Mouse (Mus musculus) forebrain, embryonic 13.5 days (tissue): ENCODE data around the gene Slc35b2. TPM values are rescaled to one million over a fixed set of nuclear protein-coding genes. Genes with fewer than 3 reads are reported as not detected.

Experiments
- ATAC-seq: fragments of 200-750 bp; cut with Nextera tagmentation; 2 replicates; pipeline ENCODE4 v1.8.0; 2017
- H3K27ac ChIP-seq: fragments of 300-500 bp; sonication (generic); 2 replicates; pipeline ENCODE4 v1.5.1; 2015; ENCODE audit warnings: inconsistent platforms, mild to moderate bottlenecking, moderate library complexity
- H3K27me3 ChIP-seq: fragments of 300-500 bp; sonication (generic); 2 replicates; pipeline ENCODE4 v1.6.1; 2015; ENCODE audit warnings: mild to moderate bottlenecking, inconsistent platforms
- H3K36me3 ChIP-seq: fragments of 300-500 bp; sonication (generic); 2 replicates; pipeline ENCODE4 v1.6.1; 2015; ENCODE audit warnings: mild to moderate bottlenecking, inconsistent platforms; ENCODE audit not compliant: poor library complexity, severe bottlenecking
- H3K4me1 ChIP-seq: fragments of 300-500 bp; sonication (generic); 2 replicates; pipeline ENCODE4 v1.6.1; 2015; ENCODE audit warnings: inconsistent platforms
- H3K4me2 ChIP-seq: fragments of 300-500 bp; sonication (generic); 2 replicates; pipeline ENCODE4 v1.6.1; 2015; ENCODE audit warnings: inconsistent platforms, mild to moderate bottlenecking, moderate library complexity
- H3K4me3 ChIP-seq: fragments of 300-500 bp; sonication (generic); 2 replicates; pipeline ENCODE4 v1.5.1; 2015; ENCODE audit warnings: mild to moderate bottlenecking, inconsistent platforms
- H3K9ac ChIP-seq: fragments of 300-500 bp; sonication (generic); 2 replicates; pipeline ENCODE4 v1.6.1; 2015; ENCODE audit warnings: mild to moderate bottlenecking, inconsistent platforms
- H3K9me3 ChIP-seq: fragments of 300-500 bp; sonication (generic); replicated peaks from 2 replicates; pipeline ENCODE4 v1.6.1; 2016; ENCODE audit warnings: inconsistent platforms
- WGBS: fragments of 180-500 bp; shearing (Covaris S2); methylation state at CpG from one replicate; pipeline ENCODE4 v1.1.7; 2015; 5-methylcytosine and 5-hydroxymethylcytosine counted together
- polyA plus RNA-seq: library from polyadenylated mRNA; unstranded; fragments of >200 nt; fragmentation: Nextera tagmentation; extraction: Ambion mirVana; gene quantifications from 2 replicates; pipeline ENCODE4 v1.2.1, GENCODE M21; 2015

The Slc35b2 gene
- polyA plus RNA-seq, 1 experiment from 2014 or later = 89.1 TPM

- peak; percentile 89 for ATAC-seq
- peak overlapping the region; percentile 66 for H3K27ac ChIP-seq
Measured at GRCm38 (mm10) chr17:45530346-45530782, 33.3 kb upstream of the Slc35b2 start.

GRCm38 (mm10) chr17:45532896-45533295 lies 30.8 kb upstream of the Slc35b2 start:
- no peak for ATAC-seq
- WGBS = 60% methylated on average over 15 of the region's 15 CpGs

More at GRCm38 (mm10) chr17:45530346-45530782, 33.3 kb upstream of the Slc35b2 start:
- Histone ChIP-seq H3K9me3 (no peaks in the 10 kb centered on the region), H3K9ac (no peak overlapping the region), H3K4me2 (no peak overlapping the region), H3K27me3 (peaks cover 50% of the 10 kb centered on the region), H3K4me3 (no peak overlapping the region), H3K4me1 (peaks cover 5% of the 10 kb centered on the region; the same call in 1 of the 2 replicates), H3K36me3 (no peaks in the 10 kb centered on the region)
- WGBS = 61% methylated on average over 13 of the region's 13 CpGs

GRCm38 (mm10) chr17:45536264-45536663 lies 27.4 kb upstream of the Slc35b2 start:
- Histone ChIP-seq H3K4me3 (no peak overlapping the region), H3K27ac (no peak overlapping the region)

More at GRCm38 (mm10) chr17:45532896-45533295, 30.8 kb upstream of the Slc35b2 start:
- H3K4me3 ChIP-seq = no peak overlapping the region
- H3K9ac ChIP-seq = no peak overlapping the region
- H3K27ac ChIP-seq = no peak overlapping the region
- peaks cover 57% of the 10 kb centered on the region for H3K27me3 ChIP-seq
- H3K36me3 ChIP-seq = no peaks in the 10 kb centered on the region
- H3K4me1 ChIP-seq = peaks cover 5% of the 10 kb centered on the region; the same call in 1 of the 2 replicates
- H3K9me3 ChIP-seq = no peaks in the 10 kb centered on the region
- no peak overlapping the region for H3K4me2 ChIP-seq

GRCm38 (mm10) chr17:45538394-45538793 lies 25.3 kb upstream of the Slc35b2 start:
- WGBS = 66% methylated on average over 4 of the region's 4 CpGs
- H3K36me3 ChIP-seq = no peaks in the 10 kb centered on the region
- no peak overlapping the region for H3K27ac ChIP-seq
- peaks cover 56% of the 10 kb centered on the region for H3K27me3 ChIP-seq
- ATAC-seq = no peak
- no peaks in the 10 kb centered on the region for H3K9me3 ChIP-seq
- H3K4me1 ChIP-seq = peaks cover 7% of the 10 kb centered on the region; the same call in 1 of the 2 replicates
- no peak overlapping the region for H3K4me2 ChIP-seq
- H3K9ac ChIP-seq = no peak overlapping the region
- no peak overlapping the region for H3K4me3 ChIP-seq

More at GRCm38 (mm10) chr17:45536264-45536663, 27.4 kb upstream of the Slc35b2 start:
- no peak for ATAC-seq
- peaks cover 53% of the 10 kb centered on the region for H3K27me3 ChIP-seq
- H3K36me3 ChIP-seq = no peaks in the 10 kb centered on the region
- no peaks in the 10 kb centered on the region for H3K9me3 ChIP-seq
- H3K9ac ChIP-seq = no peak overlapping the region
- H3K4me1 ChIP-seq = no peaks in the 10 kb centered on the region
- 11% methylated on average over 5 of the region's 5 CpGs for WGBS
- no peak overlapping the region for H3K4me2 ChIP-seq

DNA sequence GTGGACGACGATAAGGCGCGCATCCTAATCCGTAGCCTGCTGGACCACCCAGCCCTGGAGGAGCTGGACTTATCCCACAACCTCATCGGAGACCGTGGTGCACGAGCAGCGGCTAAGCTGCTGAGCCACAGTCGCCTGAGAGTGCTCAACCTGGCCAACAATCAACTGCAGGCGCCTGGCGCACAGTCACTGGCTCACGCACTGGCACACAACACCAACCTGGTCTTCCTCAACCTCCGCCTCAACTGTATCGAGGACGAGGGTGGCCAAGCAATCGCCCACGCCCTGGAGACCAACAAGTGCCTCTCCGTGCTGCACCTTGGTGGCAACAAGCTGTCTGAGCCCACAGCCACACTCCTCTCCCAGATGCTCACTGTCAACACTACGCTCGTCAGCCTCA lies 24.0 kb upstream of the Slc35b2 start:
- peaks cover 59% of the 10 kb centered on the region for H3K27me3 ChIP-seq
- 82% methylated on average over 21 of the region's 21 CpGs for WGBS
- ATAC-seq = no peak
- no peak overlapping the region for H3K27ac ChIP-seq
- H3K36me3 ChIP-seq = peaks cover 4% of the 10 kb centered on the region
- peaks cover 20% of the 10 kb centered on the region for H3K4me1 ChIP-seq
- no peak overlapping the region for H3K9ac ChIP-seq
- H3K4me3 ChIP-seq = no peak overlapping the region
- H3K4me2 ChIP-seq = no peak overlapping the region
- H3K9me3 ChIP-seq = no peaks in the 10 kb centered on the region

DNA sequence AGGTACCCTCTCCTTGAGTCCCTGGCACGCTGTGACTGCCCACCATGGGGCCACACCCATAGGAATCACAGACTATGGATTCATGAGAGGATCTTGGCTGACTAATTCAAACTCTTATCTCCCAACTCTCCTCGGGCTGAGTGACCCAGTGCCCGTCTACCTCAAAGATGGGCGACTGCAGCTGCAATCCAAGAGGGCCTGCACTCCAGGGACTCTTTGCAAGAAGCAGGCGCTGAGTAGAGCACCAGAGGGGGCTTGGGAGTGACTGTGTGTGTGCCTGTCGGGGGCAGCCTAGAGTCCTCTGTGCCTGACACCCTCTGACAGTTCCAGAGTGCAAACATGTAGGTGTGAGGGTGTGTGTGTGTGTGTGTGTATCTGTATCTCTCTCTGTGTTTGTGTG lies 21.5 kb upstream of the Slc35b2 start:
- peaks cover 34% of the 10 kb centered on the region for H3K4me1 ChIP-seq
- ATAC-seq = no peak
- no peaks in the 10 kb centered on the region for H3K9me3 ChIP-seq
- peaks cover 27% of the 10 kb centered on the region for H3K36me3 ChIP-seq
- WGBS = 35% methylated on average over 6 of the region's 6 CpGs
- no peak overlapping the region for H3K4me2 ChIP-seq
- peaks cover 60% of the 10 kb centered on the region for H3K27me3 ChIP-seq
- H3K9ac ChIP-seq = no peak overlapping the region
- H3K4me3 ChIP-seq = no peak overlapping the region
- H3K27ac ChIP-seq = no peak overlapping the region

DNA sequence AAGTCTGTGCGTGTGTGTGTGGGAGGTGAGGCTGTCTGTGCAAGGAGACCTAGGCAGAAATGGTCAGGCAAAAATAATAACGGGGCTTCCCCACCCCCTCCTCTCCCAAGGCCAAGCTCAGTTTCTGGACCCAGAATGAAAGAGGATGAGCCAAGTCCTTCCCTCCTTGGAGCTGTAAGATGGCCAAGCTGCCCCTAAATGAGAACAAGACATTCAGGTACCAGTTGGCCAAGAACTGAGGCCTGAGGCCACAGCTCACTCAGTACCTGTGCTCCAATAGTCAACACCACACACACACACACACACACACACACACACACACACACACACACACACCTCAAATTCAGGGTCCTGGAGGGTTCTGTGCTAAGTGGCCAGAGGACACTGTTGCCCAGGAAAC lies 21.0 kb upstream of the Slc35b2 start:
- no peak overlapping the region for H3K4me2 ChIP-seq
- peaks cover 65% of the 10 kb centered on the region for H3K27me3 ChIP-seq
- H3K9me3 ChIP-seq = no peaks in the 10 kb centered on the region
- no peak overlapping the region for H3K9ac ChIP-seq
- H3K4me3 ChIP-seq = no peak overlapping the region
- no peak overlapping the region for H3K27ac ChIP-seq
- H3K36me3 ChIP-seq = peaks cover 27% of the 10 kb centered on the region
- no peak for ATAC-seq
- peaks cover 39% of the 10 kb centered on the region for H3K4me1 ChIP-seq
- WGBS = 79% methylated on average over 2 of the region's 2 CpGs

GRCm38 (mm10) chr17:45543115-45543514 lies 20.6 kb upstream of the Slc35b2 start:
- Histone ChIP-seq H3K36me3 (peaks cover 27% of the 10 kb centered on the region), H3K4me1 (peaks cover 43% of the 10 kb centered on the region), H3K9me3 (no peaks in the 10 kb centered on the region), H3K4me2 (no peak overlapping the region), H3K9ac (no peak overlapping the region), H3K4me3 (no peak overlapping the region), H3K27me3 (peaks cover 70% of the 10 kb centered on the region), H3K27ac (no peak overlapping the region)
- ATAC-seq = no peak; the same call in 1 of the 2 replicates
- 10% methylated on average over 1 of the region's 1 CpGs for WGBS

DNA sequence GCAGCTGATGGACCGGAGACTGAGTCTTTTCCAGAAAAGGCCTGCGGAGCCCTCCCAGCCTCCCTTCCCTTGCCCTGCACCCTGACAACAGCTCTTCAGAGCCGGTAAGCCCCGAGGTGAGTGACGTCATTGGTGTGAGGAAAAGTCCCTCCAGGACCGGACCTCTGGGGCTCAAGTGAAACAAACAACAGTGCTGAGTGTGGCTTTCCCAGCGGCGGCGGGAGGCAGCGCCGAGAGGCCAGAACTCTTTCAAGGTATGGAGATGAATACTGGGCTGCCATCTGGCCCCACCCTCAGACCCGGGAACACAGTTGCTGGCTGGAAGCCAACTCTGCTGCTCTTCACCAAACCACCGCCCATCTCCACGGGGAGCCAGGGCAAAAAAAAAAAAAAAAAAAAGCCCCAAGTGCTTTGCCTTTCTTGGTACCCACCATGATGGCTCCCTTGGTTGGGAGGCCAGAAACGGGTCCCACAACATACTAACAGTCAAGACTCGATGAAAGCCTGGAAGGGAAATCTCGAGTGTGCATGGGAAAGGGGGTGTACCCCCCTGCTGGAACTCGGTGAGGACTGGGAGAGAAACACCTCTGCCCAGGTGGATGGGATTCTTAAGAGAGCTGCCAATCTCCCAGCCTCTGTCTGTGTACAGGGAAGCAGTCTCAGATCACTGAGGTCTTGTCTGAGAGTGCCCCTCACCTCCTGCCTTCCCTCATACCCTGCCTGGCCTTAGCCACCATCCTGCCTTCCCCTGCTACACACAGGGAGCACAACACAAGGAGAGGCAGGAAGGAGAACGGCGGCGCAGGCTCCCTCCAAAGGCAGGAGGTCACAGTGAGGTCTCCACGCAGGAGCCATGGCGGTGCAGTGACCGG lies 19.4 kb upstream of the Slc35b2 start:
- H3K9ac ChIP-seq = peak overlapping the region; percentile 34
- WGBS = 4% methylated on average over 24 of the region's 24 CpGs

GRCm38 (mm10) chr17:45544873-45545277 lies 18.8 kb upstream of the Slc35b2 start:
- Histone ChIP-seq H3K36me3 (peaks cover 27% of the 10 kb centered on the region), H3K9ac (peak overlapping the region; percentile 34), H3K9me3 (no peaks in the 10 kb centered on the region), H3K27me3 (peaks cover 67% of the 10 kb centered on the region), H3K4me1 (peaks cover 53% of the 10 kb centered on the region), H3K27ac (no peak overlapping the region), H3K4me2 (peak overlapping the region; percentile 39), H3K4me3 (peak overlapping the region; percentile 18; the same call in 1 of the 2 replicates)
- no peak for ATAC-seq
- WGBS = 5% methylated on average over 46 of the region's 46 CpGs

More for the DNA sequence above, 19.4 kb upstream of the Slc35b2 start:
- peak; percentile 6; the same call in 1 of the 2 replicates for ATAC-seq
- Histone ChIP-seq H3K4me2 (peak overlapping the region; percentile 39), H3K4me3 (peak overlapping the region; percentile 18; the same call in 1 of the 2 replicates), H3K27ac (no peak overlapping the region), H3K36me3 (peaks cover 27% of the 10 kb centered on the region), H3K27me3 (peaks cover 70% of the 10 kb centered on the region), H3K9me3 (no peaks in the 10 kb centered on the region), H3K4me1 (peaks cover 51% of the 10 kb centered on the region)

GRCm38 (mm10) chr17:45545278-45545961 lies 18.3 kb upstream of the Slc35b2 start:
- 8% methylated on average over 74 of the region's 74 CpGs for WGBS
- peaks cover 59% of the 10 kb centered on the region for H3K4me1 ChIP-seq
- H3K27me3 ChIP-seq = peaks cover 64% of the 10 kb centered on the region
- H3K27ac ChIP-seq = no peak overlapping the region
- H3K9ac ChIP-seq = peak overlapping the region; percentile 34
- peak overlapping the region; percentile 39 for H3K4me2 ChIP-seq
- peaks cover 27% of the 10 kb centered on the region for H3K36me3 ChIP-seq
- H3K9me3 ChIP-seq = no peaks in the 10 kb centered on the region
- ATAC-seq = no peak
- peak overlapping the region; percentile 18 for H3K4me3 ChIP-seq

- H3K27ac ChIP-seq = no peak overlapping the region
- no peak for ATAC-seq
- 71% methylated on average over 16 of the region's 16 CpGs for WGBS
- H3K4me3 ChIP-seq = no peak overlapping the region; the same call in 1 of the 2 replicates
- H3K27me3 ChIP-seq = peaks cover 54% of the 10 kb centered on the region
- no peaks in the 10 kb centered on the region for H3K9me3 ChIP-seq
- H3K36me3 ChIP-seq = peaks cover 27% of the 10 kb centered on the region
- no peak overlapping the region for H3K4me2 ChIP-seq
- peaks cover 70% of the 10 kb centered on the region for H3K4me1 ChIP-seq
- H3K9ac ChIP-seq = no peak overlapping the region
Measured at GRCm38 (mm10) chr17:45546941-45547340, 16.7 kb upstream of the Slc35b2 start.
